Mouse (Mus musculus): ENCODE measurements around the gene Sertad2. TPM values are rescaled to one million over a fixed set of nuclear protein-coding genes. Genes with fewer than 3 reads are reported as not detected.

The Sertad2 gene
- polyA plus RNA-seq, 1 experiment from 2014 or later = 33.5 TPM

GRCm38 (mm10) chr11:20582758-20583157, 39.7 kb downstream of the Sertad2 start:
- no peaks in the 10 kb centered on the region for H3K27me3 ChIP-seq

GRCm38 (mm10) chr11:20585297-20585696, 42.2 kb downstream of the Sertad2 start:
- H3K4me1 ChIP-seq (replicated peaks) = no peaks in the 10 kb centered on the region
- H3K27ac ChIP-seq (replicated peaks) = no peak overlapping the region
- ATAC-seq (ENCODE audit: low FRiP score, low read depth) = no peak
- 88% methylated on average over 1 of the region's 1 CpGs for WGBS
- H3K36me3 ChIP-seq = no peaks in the 10 kb centered on the region
- no peak overlapping the region for H3K4me3 ChIP-seq
- H3K9me3 ChIP-seq = no peaks in the 10 kb centered on the region
- no peaks in the 10 kb centered on the region for H3K27me3 ChIP-seq
- no peak overlapping the region for H3K9ac ChIP-seq
- H3K4me2 ChIP-seq = no peak overlapping the region

More at GRCm38 (mm10) chr11:20582758-20583157, 39.7 kb downstream of the Sertad2 start:
- no peak for ATAC-seq (ENCODE audit: low FRiP score, low read depth)
- WGBS = 96% methylated on average over 2 of the region's 2 CpGs
- Histone ChIP-seq H3K9ac (no peak overlapping the region), H3K36me3 (no peaks in the 10 kb centered on the region), H3K9me3 (no peaks in the 10 kb centered on the region), H3K4me2 (no peak overlapping the region), H3K4me3 (no peak overlapping the region), H3K4me1 (replicated peaks) (no peaks in the 10 kb centered on the region), H3K27ac (replicated peaks) (no peak overlapping the region)

DNA sequence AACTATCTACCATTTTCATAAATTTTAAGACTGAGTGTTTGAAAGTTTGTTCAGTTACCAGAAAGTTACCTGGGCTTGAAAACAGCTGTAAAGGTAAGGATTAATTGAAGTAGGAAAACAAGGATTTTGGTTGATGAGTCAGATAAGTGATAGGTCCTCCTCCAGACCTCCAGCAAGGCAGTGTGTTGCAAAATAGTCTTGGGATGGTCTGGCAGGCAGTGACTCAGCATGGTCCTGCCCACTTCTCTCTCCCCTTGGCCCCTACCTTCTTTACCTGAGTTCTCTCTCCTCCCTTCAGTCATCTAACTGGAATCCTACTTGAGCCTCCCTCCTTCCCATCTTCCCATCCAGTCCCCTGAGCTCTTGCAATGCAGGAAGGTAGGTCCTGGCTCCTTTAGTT, 43.1 kb downstream of the Sertad2 start:
- H3K27ac ChIP-seq (replicated peaks) = no peak overlapping the region
- no peak overlapping the region for H3K9ac ChIP-seq
- H3K4me2 ChIP-seq = no peak overlapping the region
- H3K27me3 ChIP-seq = no peaks in the 10 kb centered on the region
- ATAC-seq (ENCODE audit: low FRiP score, low read depth) = no peak
- no peak overlapping the region for H3K4me3 ChIP-seq
- H3K9me3 ChIP-seq = no peaks in the 10 kb centered on the region
- no peaks in the 10 kb centered on the region for H3K4me1 ChIP-seq (replicated peaks)
- no peaks in the 10 kb centered on the region for H3K36me3 ChIP-seq

DNA sequence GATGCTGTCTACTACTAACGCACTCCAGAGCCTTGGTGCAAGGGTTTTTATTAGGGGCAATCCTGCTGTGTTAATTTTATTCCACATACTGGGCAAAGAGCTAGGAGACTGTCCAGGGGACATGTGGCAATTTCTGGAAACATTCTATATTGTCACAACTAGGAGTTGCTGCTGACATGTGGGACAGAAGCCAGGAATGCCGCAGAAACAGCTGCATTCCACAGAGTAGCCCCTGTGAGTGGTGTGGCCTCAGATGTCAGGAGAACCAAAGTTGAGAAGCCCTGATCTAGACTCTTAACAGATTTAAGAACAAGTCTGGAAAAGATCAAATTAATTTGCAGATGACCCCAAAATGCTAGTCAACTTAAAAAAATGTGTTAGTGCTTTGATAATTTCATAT, 46.3 kb downstream of the Sertad2 start:
- no peaks in the 10 kb centered on the region for H3K36me3 ChIP-seq
- WGBS = 60% methylated on average over 2 of the region's 2 CpGs

DNA sequence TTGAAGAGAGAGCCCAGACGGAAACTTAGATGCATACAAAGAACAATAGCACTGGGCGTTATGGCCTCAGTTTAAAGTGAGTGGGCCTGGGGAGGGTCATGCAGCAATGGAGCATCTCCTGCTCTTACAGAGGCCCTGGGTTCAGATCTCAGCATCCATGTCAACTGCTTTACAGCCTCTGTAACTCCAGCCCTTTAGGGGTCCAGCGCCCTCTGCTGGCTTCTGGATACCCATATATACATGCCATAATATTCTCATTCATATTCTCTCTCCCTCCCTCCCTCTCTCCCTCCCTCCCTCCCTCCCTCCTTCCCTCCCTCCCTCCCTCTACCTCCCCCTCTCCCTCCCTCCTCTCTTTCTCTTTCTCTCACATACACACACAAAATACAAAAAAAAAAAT, 49.0 kb downstream of the Sertad2 start:
- ATAC-seq (ENCODE audit: low FRiP score, low read depth) = no peak
- Histone ChIP-seq H3K9me3 (no peaks in the 10 kb centered on the region), H3K9ac (no peak overlapping the region), H3K4me1 (replicated peaks) (no peaks in the 10 kb centered on the region; the same call in 1 of the 2 replicates), H3K36me3 (no peaks in the 10 kb centered on the region), H3K27ac (replicated peaks) (no peak overlapping the region), H3K27me3 (no peaks in the 10 kb centered on the region), H3K4me2 (no peak overlapping the region), H3K4me3 (no peak overlapping the region)
- WGBS = 77% methylated on average over 3 of the region's 3 CpGs

More for the DNA sequence above, 46.3 kb downstream of the Sertad2 start:
- ATAC-seq (ENCODE audit: low FRiP score, low read depth) = no peak
- Histone ChIP-seq H3K4me2 (no peak overlapping the region), H3K27ac (replicated peaks) (no peak overlapping the region), H3K4me3 (no peak overlapping the region), H3K4me1 (replicated peaks) (no peaks in the 10 kb centered on the region; the same call in 1 of the 2 replicates), H3K27me3 (no peaks in the 10 kb centered on the region), H3K9me3 (no peaks in the 10 kb centered on the region), H3K9ac (no peak overlapping the region)

GRCm38 (mm10) chr11:20594229-20595201, 51.5 kb downstream of the Sertad2 start:
- Histone ChIP-seq H3K36me3 (no peaks in the 10 kb centered on the region), H3K9ac (no peak overlapping the region), H3K4me3 (no peak overlapping the region), H3K4me1 (replicated peaks) (no peaks in the 10 kb centered on the region; the same call in 1 of the 2 replicates), H3K27me3 (no peaks in the 10 kb centered on the region), H3K27ac (replicated peaks) (no peak overlapping the region), H3K4me2 (no peak overlapping the region), H3K9me3 (no peaks in the 10 kb centered on the region)
- no peak for ATAC-seq (ENCODE audit: low FRiP score, low read depth)
- WGBS = 73% methylated on average over 22 of the region's 22 CpGs

DNA sequence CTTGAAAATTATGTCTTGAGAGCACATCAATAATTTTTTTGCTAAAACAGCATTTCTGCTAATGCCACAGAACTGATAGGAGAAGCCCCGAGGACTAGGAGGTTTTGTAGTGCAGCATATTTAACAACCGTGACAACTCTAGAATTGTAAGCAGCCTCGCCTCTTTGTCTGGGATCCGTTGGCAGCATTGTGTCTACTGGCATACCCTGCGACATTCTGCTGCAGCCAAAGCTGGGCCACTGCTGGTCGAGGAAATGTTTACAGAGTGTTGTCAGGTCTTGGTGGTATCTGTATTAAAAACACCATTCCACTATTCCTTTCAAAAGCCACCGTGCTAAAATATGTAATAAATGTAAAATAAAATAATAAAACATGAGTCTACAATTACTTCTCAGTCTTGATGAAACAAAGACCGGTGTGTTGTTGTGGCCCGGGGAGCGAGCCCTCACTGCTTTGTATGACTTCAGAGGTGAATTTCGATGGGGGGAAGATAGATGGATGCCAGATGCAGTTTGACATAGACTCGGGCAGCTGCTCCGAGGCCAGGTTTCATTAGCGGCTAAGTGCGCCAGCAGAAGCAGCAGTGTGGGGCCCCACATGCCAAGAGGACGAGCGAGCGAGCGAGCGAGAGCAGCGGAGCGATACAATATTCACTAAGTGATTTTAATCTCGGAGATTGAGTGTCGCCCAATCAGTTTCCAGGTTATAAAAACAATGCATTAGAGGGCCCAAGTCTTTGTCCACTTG, 60.2 kb downstream of the Sertad2 start:
- Histone ChIP-seq H3K4me2 (peak overlapping the region; percentile 41), H3K27me3 (no peaks in the 10 kb centered on the region), H3K4me3 (peak overlapping the region; percentile 8; the same call in 1 of the 2 replicates), H3K36me3 (no peaks in the 10 kb centered on the region), H3K4me1 (replicated peaks) (peaks cover 20% of the 10 kb centered on the region; the same call in 1 of the 2 replicates), H3K27ac (replicated peaks) (peak overlapping the region; percentile 79), H3K9ac (no peak overlapping the region), H3K9me3 (no peaks in the 10 kb centered on the region)
- WGBS = 14% methylated on average over 24 of the region's 24 CpGs
- peak; percentile 79 for ATAC-seq (ENCODE audit: low FRiP score, low read depth)

DNA sequence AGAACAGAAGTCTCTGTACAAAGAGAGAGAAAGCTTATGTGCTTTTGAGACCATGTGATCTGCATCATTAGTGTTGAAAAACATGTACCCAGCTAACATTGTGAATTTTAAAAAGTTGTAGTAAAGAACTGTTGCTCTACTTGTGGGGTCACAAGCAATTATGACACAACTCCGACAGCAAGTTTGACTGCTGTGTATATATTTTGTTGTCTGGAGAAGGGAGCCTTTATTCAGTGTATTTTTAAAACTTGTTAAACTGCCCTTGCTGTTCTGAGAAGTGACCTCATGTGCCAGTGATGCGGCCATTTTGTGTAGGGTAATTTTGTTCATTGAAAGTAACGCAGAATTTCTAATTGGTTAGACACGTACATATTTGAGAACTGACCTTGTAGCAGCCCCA, 61.1 kb downstream of the Sertad2 start:
- WGBS = 74% methylated on average over 4 of the region's 4 CpGs
- peaks cover 20% of the 10 kb centered on the region; the same call in 1 of the 2 replicates for H3K4me1 ChIP-seq (replicated peaks)
- peak overlapping the region; percentile 1; the same call in 1 of the 2 replicates for H3K27ac ChIP-seq (replicated peaks)
- no peak overlapping the region for H3K4me2 ChIP-seq
- no peaks in the 10 kb centered on the region for H3K27me3 ChIP-seq
- no peak overlapping the region for H3K4me3 ChIP-seq
- no peaks in the 10 kb centered on the region for H3K9me3 ChIP-seq
- H3K36me3 ChIP-seq = no peaks in the 10 kb centered on the region
- H3K9ac ChIP-seq = no peak overlapping the region
- ATAC-seq (ENCODE audit: low FRiP score, low read depth) = no peak

GRCm38 (mm10) chr11:20605613-20606012, 62.6 kb downstream of the Sertad2 start:
- H3K9me3 ChIP-seq = no peaks in the 10 kb centered on the region
- H3K27ac ChIP-seq (replicated peaks) = no peak overlapping the region
- ATAC-seq (ENCODE audit: low FRiP score, low read depth) = no peak
- H3K27me3 ChIP-seq = no peaks in the 10 kb centered on the region
- no peak overlapping the region for H3K4me2 ChIP-seq
- peaks cover 20% of the 10 kb centered on the region; the same call in 1 of the 2 replicates for H3K4me1 ChIP-seq (replicated peaks)
- no peaks in the 10 kb centered on the region for H3K36me3 ChIP-seq
- no peak overlapping the region for H3K9ac ChIP-seq
- WGBS = 44% methylated on average over 7 of the region's 7 CpGs
- no peak overlapping the region for H3K4me3 ChIP-seq

- H3K27ac ChIP-seq (replicated peaks) = no peak overlapping the region
- 89% methylated on average over 11 of the region's 11 CpGs for WGBS
- ATAC-seq (ENCODE audit: low FRiP score, low read depth) = no peak
- no peak overlapping the region for H3K4me2 ChIP-seq
- no peaks in the 10 kb centered on the region for H3K9me3 ChIP-seq
- H3K27me3 ChIP-seq = no peaks in the 10 kb centered on the region
- H3K4me1 ChIP-seq (replicated peaks) = peaks cover 8% of the 10 kb centered on the region; the same call in 1 of the 2 replicates
- no peak overlapping the region for H3K9ac ChIP-seq
- no peaks in the 10 kb centered on the region for H3K36me3 ChIP-seq
- no peak overlapping the region for H3K4me3 ChIP-seq
These were observed 65.4 kb downstream of the Sertad2 start for GRCm38 (mm10) chr11:20608442-20608841.

DNA sequence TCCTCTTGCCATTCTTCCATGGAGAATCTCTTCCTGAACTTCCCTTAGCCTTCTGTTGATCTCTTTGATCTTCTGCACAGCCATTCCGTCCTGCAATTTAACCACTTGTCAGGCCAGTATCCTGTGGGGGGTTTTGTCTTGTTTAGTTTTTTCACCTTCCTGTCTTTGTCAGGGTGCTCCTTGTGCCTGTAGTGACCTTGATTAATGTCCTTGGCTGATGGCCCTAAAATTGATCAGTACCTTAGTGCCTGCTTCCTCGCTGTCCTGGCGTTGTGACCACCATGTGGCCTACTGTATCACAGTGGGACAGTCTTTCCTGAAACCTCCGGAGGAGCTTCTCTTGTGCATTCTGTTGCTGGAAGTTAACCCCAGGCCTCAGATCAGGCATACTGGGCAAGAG, 70.2 kb downstream of the Sertad2 start:
- no peak overlapping the region for H3K9ac ChIP-seq
- no peaks in the 10 kb centered on the region for H3K4me1 ChIP-seq (replicated peaks)
- no peaks in the 10 kb centered on the region for H3K9me3 ChIP-seq
- H3K36me3 ChIP-seq = no peaks in the 10 kb centered on the region
- H3K27me3 ChIP-seq = no peaks in the 10 kb centered on the region
- WGBS = 83% methylated on average over 4 of the region's 4 CpGs
- no peak for ATAC-seq (ENCODE audit: low FRiP score, low read depth)
- H3K4me3 ChIP-seq = no peak overlapping the region
- no peak overlapping the region for H3K27ac ChIP-seq (replicated peaks)
- H3K4me2 ChIP-seq = no peak overlapping the region

DNA sequence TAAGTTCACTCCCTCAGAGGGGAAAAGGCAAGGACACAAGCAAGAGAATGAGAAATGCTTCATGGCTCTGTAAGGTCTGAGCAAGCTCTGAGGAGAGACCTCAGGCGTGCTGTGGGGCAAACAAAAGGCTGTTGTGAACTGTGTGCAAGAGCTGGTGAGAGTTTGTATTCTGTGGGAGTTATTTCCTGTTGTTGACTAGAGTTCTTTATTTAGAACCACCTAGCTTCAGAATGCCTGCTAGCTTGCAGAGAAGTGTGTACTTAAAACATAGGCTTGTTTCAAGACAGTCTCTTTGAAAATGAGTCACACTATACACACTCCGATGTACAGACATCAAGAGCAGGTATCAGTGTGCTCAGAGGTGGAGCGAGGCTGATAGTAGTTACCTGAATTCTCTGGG, 73.0 kb downstream of the Sertad2 start:
- Histone ChIP-seq H3K4me2 (no peak overlapping the region), H3K4me1 (replicated peaks) (no peaks in the 10 kb centered on the region), H3K9me3 (no peaks in the 10 kb centered on the region), H3K27ac (replicated peaks) (no peak overlapping the region), H3K27me3 (no peaks in the 10 kb centered on the region), H3K9ac (no peak overlapping the region), H3K4me3 (no peak overlapping the region), H3K36me3 (no peaks in the 10 kb centered on the region)
- WGBS = 67% methylated on average over 3 of the region's 3 CpGs
- ATAC-seq (ENCODE audit: low FRiP score, low read depth) = no peak
